In the genomic region with DNA sequence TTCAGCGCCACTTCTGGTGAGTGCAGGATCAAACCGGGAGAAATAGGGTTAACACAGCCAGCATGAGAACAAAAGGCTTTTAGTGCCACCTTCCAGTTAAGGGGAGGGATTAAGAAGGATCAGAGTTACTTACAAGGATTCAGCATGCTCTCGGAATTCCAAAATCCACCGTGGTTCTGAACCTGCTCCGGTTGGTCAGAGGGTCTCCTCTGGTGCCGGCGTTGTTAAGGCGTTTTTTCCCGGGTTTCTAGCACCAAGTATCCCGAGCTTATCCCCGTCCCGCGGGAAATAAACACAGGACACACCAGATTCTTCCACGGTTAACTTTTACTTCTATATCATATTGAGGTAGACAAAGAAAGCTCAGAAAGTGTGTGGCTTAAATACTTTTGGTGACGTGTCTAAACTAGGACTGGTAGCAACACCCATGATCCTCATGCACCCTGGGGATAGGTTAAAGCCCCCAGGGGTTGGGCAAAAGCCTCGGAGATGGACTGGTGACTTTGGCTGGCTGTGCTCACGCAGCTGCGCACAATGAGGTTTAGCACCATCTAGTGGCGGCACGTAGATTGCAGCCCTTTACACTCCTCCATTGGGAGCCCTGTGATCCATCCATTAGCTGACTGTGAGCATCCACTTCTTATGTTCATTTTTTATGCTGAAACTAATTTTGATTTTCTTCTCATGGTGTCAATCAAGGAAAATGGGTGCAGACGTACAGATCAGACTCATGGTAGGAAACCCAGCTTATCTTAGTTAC, we compare ENCODE assay signal across 10 mouse cellular contexts. TPM values are rescaled to one million over a fixed set of nuclear protein-coding genes. Genes with fewer than 3 reads are reported as not detected.
DNase-seq lines count a peak whose midpoint lies in the region; ATAC-seq lines count a peak whose summit lies in the region.
"Not testable (repeated sequence)": the region's sequence is repeated elsewhere in the genome, so short reads cannot be mapped to it uniquely, and the experiment has no call there.
"Had no signal": no experiment of that assay in that cellular context is flagged by ENCODE, and none has a peak within 500 bp of the region (broad histone marks: within the 10 kb centered on the region; RNA-seq: fewer than 3 reads in every experiment).

No protein-coding gene starts in this region.

- ATAC-seq in forebrain, embryonic 12.5 days (ENCODE audit: low FRiP score), result peak; percentile 91
- ATAC-seq in heart, embryonic 14.5 days (ENCODE audit: insufficient number of reproducible peaks, insufficient read depth, low FRiP score, low read depth), result peak; percentile 59; the same call in 1 of the 2 replicates

- H3K4me2 ChIP-seq in forebrain, embryonic 12.5 days, result peak overlapping the region; percentile 37
- H3K4me2 ChIP-seq in heart, embryonic 14.5 days (ENCODE audit: low read length), result peak overlapping the region; percentile 32

- H3K27me3 ChIP-seq in forebrain, embryonic 12.5 days; heart, embryonic 14.5 days (ENCODE audit: control insufficient read depth, insufficient read depth, low read length); megakaryocyte, embryonic 14.5 days (replicated peaks): not testable (repeated sequence)

- H3K27ac ChIP-seq in forebrain, embryonic 12.5 days, result not testable (repeated sequence)
- peak overlapping the region; percentile 59; a peak in 3 of 4 replicates for H3K27ac ChIP-seq in heart, embryonic 14.5 days (replicated peaks in 1 of 2; ENCODE audit: control insufficient read depth in 1 of 2, insufficient read depth in 1 of 2, low read depth in 2 of 2, low read length in 2 of 2)

- H3K9ac ChIP-seq in forebrain, embryonic 12.5 days, result not testable (repeated sequence)
- peak overlapping the region; percentile 34; the same call in 1 of the 2 replicates for H3K9ac ChIP-seq in heart, embryonic 14.5 days (ENCODE audit: low read length)

- not testable (repeated sequence) for H3K4me1 ChIP-seq in forebrain, embryonic 12.5 days; heart, embryonic 14.5 days (ENCODE audit: control insufficient read depth in 2 of 2, insufficient read depth in 2 of 2, low read length in 2 of 2); megakaryocyte, embryonic 14.5 days

- 14% methylated on average over 20 of the region's 21 CpGs for WGBS in forebrain, embryonic 12.5 days
- WGBS in heart, embryonic 14.5 days, result 18% methylated on average over 17 of the region's 21 CpGs

- intact Hi-C loops in left cerebral cortex, postnatal 36 days (cut with DNase I), result not testable (repeated sequence)

- H3K9me3 ChIP-seq in forebrain, embryonic 12.5 days; heart, embryonic 14.5 days (ENCODE audit: control insufficient read depth, low read length); megakaryocyte, embryonic 14.5 days: not testable (repeated sequence)

- DNase-seq in 3134 (ENCODE audit: extremely low read depth, insufficient read length, low spot score), result peak; percentile 33
- DNase-seq in brain, adult 2 months (ENCODE audit: low read depth, low spot score), result peak; percentile 1
- peak; percentile 53 for DNase-seq in kidney, adult 9 months
- DNase-seq in left cerebral cortex, postnatal 36 days (ENCODE audit: low spot score in 2 of 2), result peak; percentile 32 to 36
- peak; percentile 65 for DNase-seq in right cerebral cortex, postnatal 14 days

- peak overlapping the region; percentile 34 for H3K4me3 ChIP-seq in forebrain, embryonic 12.5 days (replicated peaks)
- H3K4me3 ChIP-seq in heart, embryonic 14.5 days (ENCODE audit: control insufficient read depth in 1 of 2, insufficient read depth in 1 of 2, low read depth in 1 of 2, low read length in 2 of 2), result peak overlapping the region; percentile 32 to 38
- H3K4me3 ChIP-seq in megakaryocyte, embryonic 14.5 days (replicated peaks), result peak overlapping the region; percentile 77

- not testable (repeated sequence) for H3K36me3 ChIP-seq in forebrain, embryonic 12.5 days (replicated peaks); heart, embryonic 14.5 days (ENCODE audit: control insufficient read depth, insufficient read depth, low read length); megakaryocyte, embryonic 14.5 days (replicated peaks; ENCODE audit: low read length)

RNA-seq across cellular contexts. Expression of a gene that starts 10.6 kb away (rescaled TPM):
- polyA plus RNA-seq in forebrain, embryonic 12.5 days (2016; fragmentation: Nextera tagmentation; extraction: Ambion mirVana), result not detected in 2 replicates
- polyA plus RNA-seq in heart, embryonic 14.5 days (2014; fragmentation: Nextera tagmentation; extraction: Ambion mirVana), result not detected in 2 replicates
- not detected for total RNA-seq in left cerebral cortex, postnatal 36 days (2021)
- not detected in 2 replicates for polyA plus RNA-seq in megakaryocyte, embryonic 14.5 days (2012; ENCODE audit: insufficient read depth, low replicate concordance)
- polyA plus RNA-seq: erythroblast, embryonic 14.5 days; testis, adult 2 months had no signal

Comparison
In these comparisons a context has a peak if more than half of its experiments do, and no peak if none do; other contexts are left out.
1. DNase-seq: peak in every context shown above with its lines; median percentile 65 in right cerebral cortex, postnatal 14 days; 53 in kidney, adult 9 months; 34 in left cerebral cortex, postnatal 36 days; 33 in 3134; 1 in brain, adult 2 months.